Mouse (Mus musculus) bone marrow macrophage, adult 2 months (primary cell): ENCODE data around the gene Ccdc102a. TPM values are rescaled to one million over a fixed set of nuclear protein-coding genes. Genes with fewer than 3 reads are reported as not detected.

Experiments
- polyA plus RNA-seq: library from polyadenylated mRNA; stranded (reverse); fragments of >200 nt; gene quantifications from 2 replicates; pipeline ENCODE4 v1.2.4, GENCODE M21; 2012; ENCODE audit not compliant: missing spikeins, insufficient read depth, insufficient read length

Ccdc102a gene
- polyA plus RNA-seq, 1 experiment: not detected

Other genes with a start within 250 kb of the Ccdc102a start
- not detected in 2 replicates for gene Pllp, start 221.8 kb downstream of the Ccdc102a start, polyA plus RNA-seq
- gene Ccl22, start 172.5 kb downstream of the Ccdc102a start, polyA plus RNA-seq: 0.36 and 0.50 TPM in 2 replicates
- 0.56 and 0.76 TPM in 2 replicates for gene Cx3cl1, start 146.1 kb downstream of the Ccdc102a start, polyA plus RNA-seq
- not detected in 2 replicates for gene Ccl17, start 107.6 kb downstream of the Ccdc102a start, polyA plus RNA-seq
- 33.1 and 34.1 TPM in 2 replicates for gene Coq9, start 79.8 kb downstream of the Ccdc102a start, polyA plus RNA-seq
- gene Ciapin1, start 79.7 kb downstream of the Ccdc102a start, polyA plus RNA-seq: 12.9 and 19.7 TPM in 2 replicates
- gene Polr2c, start 60.6 kb downstream of the Ccdc102a start, polyA plus RNA-seq: 41.7 and 44.9 TPM in 2 replicates
- gene Dok4, start 41.8 kb downstream of the Ccdc102a start, polyA plus RNA-seq: 3.7 and 7.4 TPM in 2 replicates
- not detected in 2 replicates for gene Adgrg5, start 5.6 kb upstream of the Ccdc102a start, polyA plus RNA-seq
- gene Adgrg1, start 56.7 kb upstream of the Ccdc102a start, polyA plus RNA-seq: 1.1 and 1.8 TPM in 2 replicates
- gene Adgrg3, start 99.6 kb upstream of the Ccdc102a start, polyA plus RNA-seq: 0.23 TPM in 1 of 2 replicates, not detected in the other
- gene Drc7, start 137.0 kb upstream of the Ccdc102a start, polyA plus RNA-seq: not detected in 2 replicates
- 7.7 and 11.2 TPM in 2 replicates for gene Katnb1, start 163.1 kb upstream of the Ccdc102a start, polyA plus RNA-seq